Mouse (Mus musculus): ENCODE measurements around the gene Trim8.

Trim8 gene

GRCm38 (mm10) chr19:46524601-46525321 is 23.3 kb downstream of the Trim8 start:
- no peak for DNase-seq

GRCm38 (mm10) chr19:46525691-46526631 is 24.5 kb downstream of the Trim8 start:
- DNase-seq: no peak

- no peak for DNase-seq
Observed at GRCm38 (mm10) chr19:46527632-46528528, 26.4 kb downstream of the Trim8 start.

GRCm38 (mm10) chr19:46528529-46529213 is 27.2 kb downstream of the Trim8 start:
- DNase-seq: peak; percentile 49

- DNase-seq: no peak
Observed at GRCm38 (mm10) chr19:46529601-46530448, 28.3 kb downstream of the Trim8 start.

GRCm38 (mm10) chr19:46530449-46530990 is 29.0 kb downstream of the Trim8 start:
- DNase-seq: no peak

GRCm38 (mm10) chr19:46531071-46532030 is 29.8 kb downstream of the Trim8 start:
- no peak for DNase-seq

GRCm38 (mm10) chr19:46532031-46532688 is 30.7 kb downstream of the Trim8 start:
- DNase-seq: no peak

- no peak for DNase-seq
Observed at GRCm38 (mm10) chr19:46533066-46533465, 31.6 kb downstream of the Trim8 start.

- DNase-seq: no peak
Observed at GRCm38 (mm10) chr19:46533525-46533924, 32.0 kb downstream of the Trim8 start.

GRCm38 (mm10) chr19:46534542-46535098 is 33.1 kb downstream of the Trim8 start:
- no peak for DNase-seq

GRCm38 (mm10) chr19:46537357-46537756 is 35.9 kb downstream of the Trim8 start:
- no peak for DNase-seq

GRCm38 (mm10) chr19:46538213-46538612 is 36.7 kb downstream of the Trim8 start:
- no peak for DNase-seq

- DNase-seq: no peak
Observed at GRCm38 (mm10) chr19:46542750-46543149, 41.2 kb downstream of the Trim8 start.

GRCm38 (mm10) chr19:46547565-46547964 is 46.1 kb downstream of the Trim8 start:
- no peak for DNase-seq

GRCm38 (mm10) chr19:46548110-46548509 is 46.6 kb downstream of the Trim8 start:
- DNase-seq: no peak

GRCm38 (mm10) chr19:46550385-46550784 is 48.9 kb downstream of the Trim8 start:
- DNase-seq: no peak

- DNase-seq: no peak
Observed at GRCm38 (mm10) chr19:46552496-46552895, 51.0 kb downstream of the Trim8 start.

GRCm38 (mm10) chr19:46553541-46553955 is 52.0 kb downstream of the Trim8 start:
- no peak for DNase-seq
